Mouse (Mus musculus): Measurements from ENCODE around the gene Cox6a1. TPM values are rescaled to one million over a fixed set of nuclear protein-coding genes. Genes with fewer than 3 reads are reported as not detected.
A peak's percentile ranks its signal among the peaks of the same experiment; 100 is the strongest.

The Cox6a1 gene
- polyA plus RNA-seq, 1 experiment from 2014 or later = 1,395 TPM

GRCm38 (mm10) chr5:115300035-115300744 is 48.6 kb downstream of the Cox6a1 start:
- Histone ChIP-seq H3K36me3 (peaks cover 43% of the 10 kb centered on the region), H3K4me1 (peaks cover 39% of the 10 kb centered on the region), H3K9me3 (no peaks in the 10 kb centered on the region), H3K4me3 (peak overlapping the region; percentile 73), H3K9ac (peak overlapping the region; percentile 90), H3K4me2 (peak overlapping the region; percentile 79), H3K27ac (replicated peaks) (peak overlapping the region; percentile 92), H3K27me3 (replicated peaks) (no peaks in the 10 kb centered on the region)
- no peak for ATAC-seq (ENCODE audit: extremely low read depth, insufficient number of reproducible peaks, low FRiP score, low TSS enrichment)
- under 1% methylated on average over 46 of the region's 46 CpGs for WGBS

GRCm38 (mm10) chr5:115296347-115296746 is 52.4 kb downstream of the Cox6a1 start:
- no peaks in the 10 kb centered on the region for H3K27me3 ChIP-seq (replicated peaks)
- no peak overlapping the region for H3K4me2 ChIP-seq
- no peaks in the 10 kb centered on the region for H3K9me3 ChIP-seq
- H3K27ac ChIP-seq (replicated peaks) = 0 out of 2 replicates have a peak overlapping the region, but pooled peaks have one; percentile 12
- peaks cover 79% of the 10 kb centered on the region for H3K36me3 ChIP-seq
- no peak overlapping the region for H3K4me3 ChIP-seq
- peaks cover 34% of the 10 kb centered on the region for H3K4me1 ChIP-seq
- WGBS = 81% methylated on average over 10 of the region's 10 CpGs
- H3K9ac ChIP-seq = no peak overlapping the region
- ATAC-seq (ENCODE audit: extremely low read depth, insufficient number of reproducible peaks, low FRiP score, low TSS enrichment) = no peak

Other genes starting within 250 kb of the Cox6a1 start
- gene Acads, start 229.6 kb downstream of the Cox6a1 start, polyA plus RNA-seq (2015; fragmentation: Nextera tagmentation; extraction: Ambion mirVana) = 103 and 112 TPM in 2 replicates
- gene Unc119b, start 214.0 kb downstream of the Cox6a1 start, polyA plus RNA-seq (2015; fragmentation: Nextera tagmentation; extraction: Ambion mirVana) = 17.3 and 18.5 TPM in 2 replicates
- gene Mlec, start 190.8 kb downstream of the Cox6a1 start, polyA plus RNA-seq (2015; fragmentation: Nextera tagmentation; extraction: Ambion mirVana) = 65.8 and 71.6 TPM in 2 replicates
- gene Cabp1, start 154.6 kb downstream of the Cox6a1 start, polyA plus RNA-seq (2015; fragmentation: Nextera tagmentation; extraction: Ambion mirVana) = 0.53 and 0.60 TPM in 2 replicates
- 63.6 and 73.0 TPM in 2 replicates for gene Pop5, start 113.1 kb downstream of the Cox6a1 start, polyA plus RNA-seq (2015; fragmentation: Nextera tagmentation; extraction: Ambion mirVana)
- 111 and 121 TPM in 2 replicates for gene Rnf10, start 76.1 kb downstream of the Cox6a1 start, polyA plus RNA-seq (2015; fragmentation: Nextera tagmentation; extraction: Ambion mirVana)
- 67.1 and 70.2 TPM in 2 replicates for gene Coq5, start 69.3 kb downstream of the Cox6a1 start, polyA plus RNA-seq (2015; fragmentation: Nextera tagmentation; extraction: Ambion mirVana)
- 1,196 and 1,415 TPM in 2 replicates for gene Dynll1, start 48.0 kb downstream of the Cox6a1 start, polyA plus RNA-seq (2015; fragmentation: Nextera tagmentation; extraction: Ambion mirVana)
- 112 and 115 TPM in 2 replicates for gene Srsf9, start 21.8 kb downstream of the Cox6a1 start, polyA plus RNA-seq (2015; fragmentation: Nextera tagmentation; extraction: Ambion mirVana)
- 22.0 and 22.8 TPM in 2 replicates for gene Gatc, start 7.8 kb downstream of the Cox6a1 start, polyA plus RNA-seq (2015; fragmentation: Nextera tagmentation; extraction: Ambion mirVana)
- 40.2 and 42.4 TPM in 2 replicates for gene Triap1, start 7.8 kb downstream of the Cox6a1 start, polyA plus RNA-seq (2015; fragmentation: Nextera tagmentation; extraction: Ambion mirVana)
- gene Msi1, start 80.6 kb upstream of the Cox6a1 start, polyA plus RNA-seq (2015; fragmentation: Nextera tagmentation; extraction: Ambion mirVana) = 3.7 and 4.1 TPM in 2 replicates
- 0.88 and 1.1 TPM in 2 replicates for gene Pla2g1b, start 117.3 kb upstream of the Cox6a1 start, polyA plus RNA-seq (2015; fragmentation: Nextera tagmentation; extraction: Ambion mirVana)
- 18.9 and 19.8 TPM in 2 replicates for gene Sirt4, start 135.7 kb upstream of the Cox6a1 start, polyA plus RNA-seq (2015; fragmentation: Nextera tagmentation; extraction: Ambion mirVana)
- gene Pxn, start 157.7 kb upstream of the Cox6a1 start, polyA plus RNA-seq (2015; fragmentation: Nextera tagmentation; extraction: Ambion mirVana) = 29.7 and 31.7 TPM in 2 replicates
- 1,009 and 1,125 TPM in 2 replicates for gene Rplp0, start 210.5 kb upstream of the Cox6a1 start, polyA plus RNA-seq (2015; fragmentation: Nextera tagmentation; extraction: Ambion mirVana)
- 24.6 and 26.7 TPM in 2 replicates for gene Gcn1l1, start 216.3 kb upstream of the Cox6a1 start, polyA plus RNA-seq (2015; fragmentation: Nextera tagmentation; extraction: Ambion mirVana)

Data from heart, embryonic 13.5 days (tissue).